Mouse (Mus musculus) B cell, adult 2 months (primary cell): ENCODE measurements around the gene Pmepa1.

Experiments used
- DNase-seq, 2 experiments: peaks; one replicate each; pipeline ENCODE4 v3.0.0; 2022

Pmepa1 gene

GRCm38 (mm10) chr2:173251675-173252074 is 24.7 kb downstream of the Pmepa1 start:
- no peak for DNase-seq

GRCm38 (mm10) chr2:173251133-173251532 is 25.2 kb downstream of the Pmepa1 start:
- no peak for DNase-seq

GRCm38 (mm10) chr2:173250411-173250810 is 25.9 kb downstream of the Pmepa1 start:
- DNase-seq = no peak

DNA sequence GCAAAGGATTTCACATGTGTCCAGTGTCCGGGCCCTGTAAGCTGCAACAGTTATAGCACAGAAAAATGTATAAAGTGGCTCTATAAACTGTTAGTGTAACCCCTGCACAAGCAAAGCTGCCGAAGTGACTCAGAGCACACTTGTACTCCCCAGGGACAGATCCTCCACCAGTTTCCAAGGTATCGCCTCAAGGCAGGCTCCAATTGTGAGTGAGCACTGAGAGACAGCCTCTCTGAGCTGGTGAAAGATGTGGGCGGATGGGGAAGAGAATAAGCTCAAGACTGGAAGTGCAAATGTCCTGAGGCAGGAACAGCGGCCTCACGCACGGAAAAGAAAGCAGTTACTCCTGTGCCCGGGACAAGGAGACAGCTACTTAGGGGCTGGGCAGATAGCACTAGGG is 26.4 kb downstream of the Pmepa1 start:
- no peak for DNase-seq

DNA sequence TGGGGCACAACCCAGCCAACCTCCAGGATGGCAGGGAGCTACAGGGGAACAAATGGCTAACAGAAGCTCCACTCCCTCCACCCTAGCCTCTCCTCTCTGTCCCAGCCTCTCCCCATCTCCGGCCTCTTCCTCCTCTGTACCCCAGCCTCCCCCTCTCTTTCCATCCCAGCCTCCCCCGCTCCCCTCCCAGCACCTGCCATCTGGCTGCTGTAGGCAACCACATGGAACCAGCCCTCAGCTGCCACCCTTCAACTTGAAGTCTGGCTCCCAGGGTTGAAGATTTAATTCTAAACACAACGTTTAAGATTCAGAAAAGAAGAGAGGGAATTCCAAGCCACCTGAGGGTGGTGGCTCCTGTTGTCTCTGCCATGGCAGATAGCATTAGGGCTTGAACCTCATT is 26.9 kb downstream of the Pmepa1 start:
- DNase-seq = no peak

- DNase-seq = no peak
Observed at GRCm38 (mm10) chr2:173248822-173249221, 27.5 kb downstream of the Pmepa1 start.

DNA sequence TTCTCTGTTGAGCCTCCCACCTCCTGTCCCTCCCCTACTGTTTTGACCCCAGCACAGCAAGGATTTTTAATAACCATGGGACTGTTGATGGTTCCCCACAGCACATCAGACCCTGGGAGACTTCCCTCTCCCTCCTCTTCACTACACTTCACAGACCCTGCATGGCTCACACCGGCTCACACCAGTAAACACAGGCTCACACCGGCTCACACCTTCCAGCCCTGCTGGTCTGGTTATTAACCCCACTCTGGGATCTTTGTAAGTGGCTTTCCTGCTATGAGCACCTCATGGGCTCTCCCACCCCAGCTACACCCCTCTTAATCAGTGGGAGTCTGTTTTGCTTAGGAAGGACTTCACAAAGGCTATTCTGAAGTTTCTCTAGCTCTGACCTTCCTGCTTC is 28.4 kb downstream of the Pmepa1 start:
- DNase-seq = no peak

GRCm38 (mm10) chr2:173247197-173247596 is 29.1 kb downstream of the Pmepa1 start:
- no peak for DNase-seq

GRCm38 (mm10) chr2:173246688-173247087 is 29.6 kb downstream of the Pmepa1 start:
- no peak for DNase-seq

DNA sequence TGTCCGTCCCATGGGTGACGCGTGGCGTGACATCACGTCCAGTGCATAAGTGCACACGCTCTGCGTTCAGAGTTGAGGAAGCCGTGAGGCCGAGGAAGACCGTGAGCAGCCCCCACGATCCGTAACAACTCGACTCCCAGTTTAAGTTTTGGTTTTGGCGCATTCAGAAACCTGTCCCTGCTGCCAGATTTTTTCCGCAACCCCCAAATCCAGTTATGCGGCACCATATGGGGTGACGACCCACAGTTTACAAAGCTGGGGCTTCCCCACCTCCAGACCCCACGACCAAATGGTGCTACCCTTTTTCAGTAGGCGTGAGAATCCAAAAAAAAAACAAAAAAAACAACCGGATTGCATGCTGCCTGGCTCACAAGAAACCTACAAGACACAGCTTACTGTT is 31.1 kb downstream of the Pmepa1 start:
- no peak for DNase-seq

DNA sequence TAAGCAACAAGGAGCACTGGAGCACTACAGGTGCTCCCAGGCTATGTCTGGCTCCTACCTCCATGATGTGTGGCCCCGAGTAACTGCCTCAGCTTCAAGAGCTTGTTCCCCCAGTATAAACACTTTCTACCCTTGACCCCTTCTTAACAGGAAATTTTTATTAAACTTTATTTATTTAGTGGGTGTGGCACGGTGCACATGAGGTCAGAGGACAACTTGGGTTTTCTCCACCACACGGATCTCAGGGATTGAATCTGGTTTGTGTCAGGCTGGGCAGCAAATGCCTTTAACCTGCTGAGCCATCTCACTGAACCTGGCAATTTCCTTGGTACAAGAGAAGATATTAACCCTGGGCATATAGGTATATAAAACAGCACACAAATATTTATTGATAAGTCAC is 32.2 kb downstream of the Pmepa1 start:
- DNase-seq = no peak

DNA sequence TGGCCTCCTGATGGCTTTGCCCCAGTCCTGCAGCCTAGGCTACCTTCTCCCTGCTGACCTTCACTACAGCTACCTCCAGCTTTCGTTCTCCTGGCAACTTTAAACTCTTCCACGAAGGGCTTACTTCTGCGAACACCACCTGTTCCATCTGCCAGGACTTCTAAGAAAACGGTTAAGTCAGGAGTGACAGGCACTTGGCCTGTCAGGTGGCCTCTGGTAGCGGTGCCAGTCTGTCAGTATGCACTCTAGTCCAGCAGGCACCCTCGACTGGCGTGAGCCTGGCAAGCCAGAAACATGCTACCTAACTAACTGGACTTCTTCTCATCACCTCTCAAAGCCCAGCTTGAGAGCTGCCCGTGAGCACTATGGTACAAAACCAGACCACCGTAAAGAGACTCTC is 32.7 kb downstream of the Pmepa1 start:
- DNase-seq = no peak

DNA sequence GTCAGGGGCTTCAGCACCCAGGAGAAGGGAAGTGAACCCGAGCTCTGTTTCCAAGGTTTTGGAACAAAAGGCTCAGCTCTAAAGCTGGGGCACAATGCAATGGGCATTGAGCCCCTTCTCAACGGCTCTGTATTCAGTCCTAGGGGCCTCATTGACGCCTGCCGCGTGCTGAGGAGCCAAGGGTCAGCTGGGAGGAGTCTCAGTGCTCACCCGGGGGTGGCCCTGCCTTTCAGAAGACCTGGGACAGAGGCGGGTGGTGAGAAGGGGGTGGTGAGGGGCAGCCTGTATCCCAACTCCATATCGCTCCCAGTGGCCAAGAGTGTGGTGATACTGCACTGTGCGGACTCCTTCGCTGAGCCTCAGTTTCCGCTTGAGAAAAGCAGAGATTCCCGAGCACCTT is 33.5 kb downstream of the Pmepa1 start:
- DNase-seq = no peak

DNA sequence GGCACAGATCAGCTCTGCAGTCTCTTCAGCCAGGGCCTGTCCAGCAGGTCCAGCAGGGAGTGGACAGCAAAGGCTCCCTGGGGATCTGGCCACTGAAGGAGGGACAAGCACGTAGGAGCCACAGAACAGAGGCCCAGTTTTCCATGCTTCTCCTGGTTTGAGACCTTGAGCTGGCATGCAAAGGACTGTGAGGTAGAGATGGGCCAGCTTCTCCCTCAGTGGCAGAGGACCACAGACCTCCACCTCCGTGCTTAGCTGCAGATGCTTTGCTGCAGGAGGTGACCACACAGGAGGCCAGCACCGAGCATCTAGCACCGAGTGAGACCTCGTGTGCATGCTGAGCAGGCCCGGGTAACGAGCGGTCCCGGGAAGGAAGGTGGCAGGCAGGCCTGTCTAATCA is 35.6 kb downstream of the Pmepa1 start:
- no peak for DNase-seq

DNA sequence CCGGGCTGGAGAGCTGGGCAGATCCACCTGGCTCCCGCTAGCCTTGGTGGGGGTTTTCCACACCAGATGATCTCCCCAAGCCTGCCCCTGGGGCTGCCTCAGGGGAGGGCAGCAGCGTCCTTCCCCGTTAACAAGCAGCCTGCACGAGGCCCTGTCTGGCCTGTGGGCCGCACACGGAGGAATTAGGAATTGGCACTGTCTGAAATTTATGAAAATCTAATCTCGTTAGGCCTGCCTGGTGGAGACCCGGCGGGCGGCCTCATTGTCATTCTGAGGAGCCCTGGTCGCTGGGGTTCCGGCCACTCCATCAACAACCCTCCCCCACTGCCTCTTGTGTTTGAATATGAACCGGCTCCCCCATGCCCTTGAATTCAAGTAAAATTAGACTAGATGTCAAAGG is 37.8 kb downstream of the Pmepa1 start:
- DNase-seq = no peak

DNA sequence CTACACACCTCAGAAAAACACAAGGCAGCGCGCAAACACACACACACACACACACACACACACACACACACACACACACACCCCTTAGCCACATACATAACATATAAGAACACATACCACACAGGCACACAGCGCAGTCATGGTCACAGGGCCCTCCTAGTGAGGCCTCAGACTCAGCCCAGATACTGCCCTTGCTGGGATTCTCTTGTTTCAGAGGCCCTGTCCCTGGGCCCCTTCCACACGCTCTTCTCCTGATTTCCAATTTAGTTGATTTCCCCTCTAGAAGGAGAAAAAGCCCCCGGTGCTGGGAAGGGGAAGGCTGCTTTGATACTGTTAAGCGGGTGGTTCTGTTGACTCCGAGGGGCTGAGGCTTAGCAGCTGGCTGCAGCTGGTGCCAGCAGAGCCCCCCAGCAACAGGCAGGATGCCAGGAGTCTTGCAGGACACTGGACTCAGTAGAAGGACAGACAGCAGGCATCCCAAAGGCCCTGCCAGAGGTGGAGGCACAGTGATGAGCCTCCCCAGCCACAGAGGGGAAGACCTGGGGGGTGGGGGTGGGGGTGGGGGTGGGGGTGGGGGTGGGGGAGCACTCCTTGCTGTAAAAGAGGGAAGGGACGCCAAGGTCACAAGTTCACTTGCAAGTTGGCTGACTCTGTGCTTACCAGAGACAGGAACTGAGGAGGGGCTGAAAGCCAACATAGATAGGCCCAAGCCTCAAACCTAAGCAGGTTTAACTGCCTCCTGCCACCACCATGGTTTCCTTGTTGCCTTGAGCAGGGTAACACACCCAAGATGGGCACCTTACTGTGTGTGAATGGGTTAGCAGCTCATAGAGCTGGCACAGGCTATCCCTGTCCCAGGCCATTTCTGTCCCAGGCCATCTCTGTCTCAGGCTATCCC is 40.6 kb downstream of the Pmepa1 start:
- no peak for DNase-seq

DNA sequence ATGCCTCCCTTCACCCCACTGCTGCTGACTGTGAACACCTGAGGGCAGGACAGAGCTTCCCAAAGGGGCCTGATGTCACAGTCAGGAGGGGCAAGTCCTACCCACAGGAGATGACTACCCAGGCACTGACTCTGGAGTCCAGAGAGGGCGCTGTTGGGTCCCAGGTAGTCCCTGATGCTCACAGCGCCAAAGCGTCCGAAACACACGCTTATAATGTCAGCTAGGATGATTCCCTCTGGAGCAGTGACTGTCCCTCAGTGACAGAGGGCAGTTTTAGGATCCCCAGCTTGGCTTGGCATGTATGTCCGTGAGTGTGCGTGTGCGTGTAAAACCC is 43.6 kb downstream of the Pmepa1 start:
- DNase-seq = no peak

- no peak for DNase-seq
Observed at GRCm38 (mm10) chr2:173232065-173232765, 44.1 kb downstream of the Pmepa1 start.

DNA sequence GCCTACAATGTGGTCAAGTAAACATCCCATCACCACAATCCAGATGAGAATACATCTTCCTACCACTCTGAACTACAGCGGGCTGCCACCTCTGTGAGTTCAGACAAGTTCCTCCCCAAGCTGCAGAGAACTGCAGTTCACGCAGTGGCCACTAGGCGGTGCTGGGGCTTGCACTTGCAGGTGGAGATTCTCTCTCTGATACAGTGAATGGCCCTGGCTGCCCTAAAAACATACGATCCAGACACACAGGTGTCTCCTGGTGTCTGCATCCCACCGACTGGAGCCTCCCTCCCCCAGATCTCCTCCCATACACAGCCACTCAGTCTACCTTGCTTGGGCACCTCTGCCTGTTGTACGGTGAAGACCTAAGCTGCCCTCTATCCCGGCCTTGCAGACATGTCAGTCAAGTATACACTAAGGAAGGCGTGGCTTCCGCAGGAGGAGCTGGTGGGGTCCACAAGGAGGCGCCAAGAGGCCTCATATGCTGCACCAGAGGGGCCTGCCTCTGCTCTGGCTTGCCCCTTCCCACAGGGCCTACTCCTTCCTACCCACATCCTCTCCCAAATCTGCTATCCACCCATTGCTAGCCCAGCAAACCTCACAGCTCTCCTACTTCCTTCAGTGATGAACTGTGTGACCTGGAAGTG is 46.6 kb downstream of the Pmepa1 start:
- peak; percentile 96 to 97 for DNase-seq

GRCm38 (mm10) chr2:173228567-173228966 is 47.8 kb downstream of the Pmepa1 start:
- DNase-seq = no peak

- no peak for DNase-seq
Observed at GRCm38 (mm10) chr2:173226792-173227191, 49.5 kb downstream of the Pmepa1 start.

GRCm38 (mm10) chr2:173225906-173226305 is 50.4 kb downstream of the Pmepa1 start:
- DNase-seq = no peak

- DNase-seq = no peak
Observed at GRCm38 (mm10) chr2:173224832-173225231, 51.5 kb downstream of the Pmepa1 start.

DNA sequence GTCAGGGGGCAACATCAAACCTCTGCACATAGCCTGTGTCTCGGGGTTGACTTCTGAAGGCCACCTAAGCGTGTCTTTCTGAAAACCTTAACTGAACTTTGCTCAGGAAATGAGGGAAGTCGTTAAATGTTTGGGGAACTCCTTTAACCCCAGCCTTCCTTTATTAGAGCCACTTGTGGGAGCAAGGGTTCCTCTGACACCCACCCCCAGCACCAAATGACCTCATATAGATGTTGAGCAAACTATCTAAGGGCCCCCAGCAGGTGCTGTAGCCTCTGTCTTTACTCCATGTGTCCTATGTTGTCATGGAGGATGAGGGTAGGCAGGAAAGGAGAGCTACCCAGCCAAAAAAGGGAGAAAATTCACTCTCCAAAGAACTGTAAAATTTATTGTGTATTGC is 52.2 kb downstream of the Pmepa1 start:
- DNase-seq = no peak
